Mouse (Mus musculus): ENCODE measurements around the gene Pdzd2.

GRCm38 (mm10) chr15:12738301-12739093 is 1.2 kb downstream of the Pdzd2 start:
- TF ChIP-seq CTCF (IDR thresholded peaks at IDR 0.05; ENCODE audit: borderline replicate concordance, insufficient read depth, low read length) = no peak
- TF ChIP-seq POLR2A (IDR thresholded peaks at IDR 0.05; ENCODE audit: low read depth, low read length) = no peak

All from embryonic fibroblast, embryonic 13.5 days (primary cell).